Mouse (Mus musculus): ENCODE results near the gene Ackr4.

GRCm38 (mm10) chr9:104075808-104076207, 50.9 kb downstream of the Ackr4 start:
- TF ChIP-seq CTCF (IDR thresholded peaks at IDR 0.05; ENCODE audit: control insufficient read depth, insufficient read depth, insufficient read length), result no peak
- TF ChIP-seq USF1 (IDR thresholded peaks at IDR 0.05; ENCODE audit: low read depth), result no peak
- no peak for TF ChIP-seq MYOG (IDR thresholded peaks at IDR 0.05; ENCODE audit: control insufficient read depth, extremely low read depth, insufficient read length)
